Mouse (Mus musculus) gastrocnemius, postnatal 25 days (tissue): ENCODE results near the gene Pkdcc. TPM values are rescaled to one million over a fixed set of nuclear protein-coding genes. Genes with fewer than 3 reads are reported as not detected.
A peak's percentile ranks its signal among the peaks of the same experiment; 100 is the strongest.

ENCODE experiments used
- DNase-seq: peaks from one replicate; pipeline ENCODE4 v3.0.0; 2022
- total RNA-seq, 2 experiments: library from RNA; stranded (reverse); gene quantifications; 1 replicate in 1 of 2; 2 replicates in 1 of 2; pipeline ENCODE4 v1.2.3; 2021

The Pkdcc gene
- total RNA-seq, 2 experiments from 2014 or later: 51.3 to 98.7 TPM

GRCm38 (mm10) chr17:83212422-83212821 is 2.7 kb upstream of the Pkdcc start:
- no peak for DNase-seq

GRCm38 (mm10) chr17:83213228-83213915 is 1.7 kb upstream of the Pkdcc start:
- DNase-seq: no peak

- DNase-seq: peak; percentile 61
Measured at GRCm38 (mm10) chr17:83214161-83214592, 915 bp upstream of the Pkdcc start.

- DNase-seq: peak; percentile 46
Measured at GRCm38 (mm10) chr17:83215529-83216244, 595 bp downstream of the Pkdcc start.

- DNase-seq: no peak
Measured at GRCm38 (mm10) chr17:83216251-83216919, 1.3 kb downstream of the Pkdcc start.

- no peak for DNase-seq
Measured at GRCm38 (mm10) chr17:83218189-83218588, 3.1 kb downstream of the Pkdcc start.

GRCm38 (mm10) chr17:83218722-83219121 is 3.6 kb downstream of the Pkdcc start:
- no peak for DNase-seq

- no peak for DNase-seq
Measured at GRCm38 (mm10) chr17:83219351-83220287, 4.5 kb downstream of the Pkdcc start.

GRCm38 (mm10) chr17:83220954-83221538 is 6.0 kb downstream of the Pkdcc start:
- DNase-seq: peak; percentile 84

GRCm38 (mm10) chr17:83221611-83222500 is 6.8 kb downstream of the Pkdcc start:
- no peak for DNase-seq

- peak; percentile 41 for DNase-seq
Measured at GRCm38 (mm10) chr17:83222705-83223104, 7.6 kb downstream of the Pkdcc start.

GRCm38 (mm10) chr17:83224451-83224971 is 9.4 kb downstream of the Pkdcc start:
- no peak for DNase-seq

GRCm38 (mm10) chr17:83226395-83226986 is 11.4 kb downstream of the Pkdcc start:
- DNase-seq: no peak

GRCm38 (mm10) chr17:83231357-83231756 is 16.3 kb downstream of the Pkdcc start:
- no peak for DNase-seq

GRCm38 (mm10) chr17:83235227-83235626 is 20.1 kb downstream of the Pkdcc start:
- no peak for DNase-seq

GRCm38 (mm10) chr17:83236202-83236601 is 21.1 kb downstream of the Pkdcc start:
- DNase-seq: no peak

GRCm38 (mm10) chr17:83238123-83239058 is 23.3 kb downstream of the Pkdcc start:
- DNase-seq: no peak

GRCm38 (mm10) chr17:83244502-83244901 is 29.4 kb downstream of the Pkdcc start:
- no peak for DNase-seq

- no peak for DNase-seq
Measured at GRCm38 (mm10) chr17:83245460-83245859, 30.4 kb downstream of the Pkdcc start.
